Mouse (Mus musculus): ENCODE measurements around the gene Map3k14.
A peak's percentile ranks its signal among the peaks of the same experiment; 100 is the strongest.

Map3k14 gene

GRCm38 (mm10) chr11:103210291-103210690 is 57.0 kb downstream of the Map3k14 start:
- DNase-seq (ENCODE audit: low read depth, low spot score) = no peak

- no peak for DNase-seq (ENCODE audit: low read depth, low spot score)
Observed at GRCm38 (mm10) chr11:103208458-103208857, 58.8 kb downstream of the Map3k14 start, which contains the start of gene 1700023F06Rik. TSS of gene 1700023F06Rik (minus strand) at chr11:103208558.

GRCm38 (mm10) chr11:103206203-103206602 is 61.1 kb downstream of the Map3k14 start:
- DNase-seq (ENCODE audit: low read depth, low spot score) = no peak

- DNase-seq (ENCODE audit: low read depth, low spot score) = no peak
Observed at GRCm38 (mm10) chr11:103202376-103202775, 64.9 kb downstream of the Map3k14 start.

- no peak for DNase-seq (ENCODE audit: low read depth, low spot score)
Observed at GRCm38 (mm10) chr11:103201664-103202063, 65.6 kb downstream of the Map3k14 start.

GRCm38 (mm10) chr11:103198911-103199803 is 68.1 kb downstream of the Map3k14 start:
- DNase-seq (ENCODE audit: low read depth, low spot score) = no peak

- no peak for DNase-seq (ENCODE audit: low read depth, low spot score)
Observed at GRCm38 (mm10) chr11:103198339-103198738, 68.9 kb downstream of the Map3k14 start.

GRCm38 (mm10) chr11:103197340-103197739 is 69.9 kb downstream of the Map3k14 start:
- no peak for DNase-seq (ENCODE audit: low read depth, low spot score)

GRCm38 (mm10) chr11:103195656-103196055 is 71.6 kb downstream of the Map3k14 start:
- peak; percentile 69 for DNase-seq (ENCODE audit: low read depth, low spot score)

GRCm38 (mm10) chr11:103195236-103195635 is 72.0 kb downstream of the Map3k14 start:
- DNase-seq (ENCODE audit: low read depth, low spot score) = no peak

GRCm38 (mm10) chr11:103193825-103194168 is 73.5 kb downstream of the Map3k14 start:
- no peak for DNase-seq (ENCODE audit: low read depth, low spot score)

GRCm38 (mm10) chr11:103192956-103193824 is 74.1 kb downstream of the Map3k14 start:
- DNase-seq (ENCODE audit: low read depth, low spot score) = no peak

GRCm38 (mm10) chr11:103192230-103192955 is 74.9 kb downstream of the Map3k14 start:
- DNase-seq (ENCODE audit: low read depth, low spot score) = no peak

- DNase-seq (ENCODE audit: low read depth, low spot score) = peak; percentile 43
Observed at GRCm38 (mm10) chr11:103184891-103185290, 82.4 kb downstream of the Map3k14 start.

- no peak for DNase-seq (ENCODE audit: low read depth, low spot score)
Observed at GRCm38 (mm10) chr11:103181911-103182310, 85.4 kb downstream of the Map3k14 start.

GRCm38 (mm10) chr11:103181349-103181748 is 85.9 kb downstream of the Map3k14 start:
- DNase-seq (ENCODE audit: low read depth, low spot score) = no peak

- no peak for DNase-seq (ENCODE audit: low read depth, low spot score)
Observed at GRCm38 (mm10) chr11:103180426-103180825, 86.8 kb downstream of the Map3k14 start.

GRCm38 (mm10) chr11:103178748-103179147 is 88.5 kb downstream of the Map3k14 start:
- no peak for DNase-seq (ENCODE audit: low read depth, low spot score)

GRCm38 (mm10) chr11:103177815-103178485 is 89.3 kb downstream of the Map3k14 start:
- no peak for DNase-seq (ENCODE audit: low read depth, low spot score)

GRCm38 (mm10) chr11:103177216-103177615 is 90.1 kb downstream of the Map3k14 start:
- no peak for DNase-seq (ENCODE audit: low read depth, low spot score)

GRCm38 (mm10) chr11:103176510-103176909 is 90.8 kb downstream of the Map3k14 start:
- no peak for DNase-seq (ENCODE audit: low read depth, low spot score)
